8 mouse cellular contexts compared by ENCODE assay signal in genomic region chr5:100636794-100637544, GRCm38 (mm10). TPM values are rescaled to one million over a fixed set of nuclear protein-coding genes. Genes with fewer than 3 reads are reported as not detected.
DNase-seq lines count a peak whose midpoint lies in the region; ATAC-seq and TF ChIP-seq lines count a peak whose summit lies in the region.

No protein-coding gene starts in this region.

- 0 out of 2 replicates have a peak overlapping the region, but pooled peaks have one; percentile 25 for H3K9ac ChIP-seq in liver, adult 2 months (ENCODE audit: low read depth, low read length)

- no peaks in the 10 kb centered on the region; the same call in 1 of the 2 replicates for H3K4me1 ChIP-seq in liver, adult 2 months (ENCODE audit: control insufficient read depth, insufficient read depth, low read length)

- peak overlapping the region; percentile 15 for H3K4me2 ChIP-seq in myocyte (ENCODE audit: low read depth)

- 66% methylated on average over 8 of the region's 8 CpGs for WGBS in liver, adult 2 months

- TF ChIP-seq CTCF in liver, adult 2 months (IDR thresholded peaks at IDR 0.05; ENCODE audit: low read depth, low read length) = no peak

- H3K27ac ChIP-seq in liver, adult 2 months (replicated peaks; ENCODE audit: insufficient read depth, low read depth, low read length) = peak overlapping the region; percentile 86

- H3ac ChIP-seq in myocyte (ENCODE audit: control insufficient read depth, insufficient read length) = no peak overlapping the region

- no peaks in the 10 kb centered on the region for H3K79me2 ChIP-seq in liver, adult 2 months (ENCODE audit: control insufficient read depth, insufficient read depth, low read length)
- no peaks in the 10 kb centered on the region for H3K79me2 ChIP-seq in myocyte (ENCODE audit: control insufficient read depth, insufficient read depth)

- TF ChIP-seq POLR2A in liver, adult 2 months (IDR thresholded peaks at IDR 0.05; ENCODE audit: extremely low read depth, insufficient read depth, low read length) = no peak
- TF ChIP-seq POLR2A in myocyte (IDR thresholded peaks at IDR 0.05; ENCODE audit: insufficient read length, low read depth) = no peak

- no peak overlapping the region for H3K4me3 ChIP-seq in liver, adult 2 months (ENCODE audit: insufficient read depth, low read depth, low read length)
- H3K4me3 ChIP-seq in myocyte = no peak overlapping the region

- no peaks in the 10 kb centered on the region for H3K27me3 ChIP-seq in liver, adult 2 months (ENCODE audit: control insufficient read depth, insufficient read depth, low read length)
- H3K27me3 ChIP-seq in myocyte (ENCODE audit: control insufficient read depth, insufficient read depth, insufficient read length) = no peaks in the 10 kb centered on the region

- DNase-seq in liver, adult 2 months (ENCODE audit: extremely low read depth, low read depth, low spot score) = peak; percentile 37
- DNase-seq in liver = no peak
- peak; percentile 39 for DNase-seq in kidney, postnatal 10 days
- DNase-seq in layer of hippocampus, adult 18-20 months (ENCODE audit: low spot score in 2 of 2) = no peak
- no peak for DNase-seq in retina, postnatal 1 day
- no peak for DNase-seq in urinary bladder, adult 2 months (ENCODE audit: low spot score)

- peak; percentile 47 for ATAC-seq in erythroid progenitor cell, adult 5-6 weeks (replicated peaks; ENCODE audit: low FRiP score, poor library complexity, severe bottlenecking)

- H3K36me3 ChIP-seq in liver, adult 2 months (ENCODE audit: control insufficient read depth, insufficient read depth, low read length) = no peaks in the 10 kb centered on the region
- no peaks in the 10 kb centered on the region for H3K36me3 ChIP-seq in myocyte (ENCODE audit: control insufficient read depth, insufficient read depth)

TF ChIP-seq in myocyte, 11 proteins besides CTCF, POLR2A, EP300 and RAD21:
- TF ChIP-seq MYOG (IDR thresholded peaks at IDR 0.05; ENCODE audit: control insufficient read depth in 1 of 3, insufficient read depth in 1 of 3, insufficient read length in 2 of 3, low read depth in 2 of 3) (no peak), REST (IDR thresholded peaks at IDR 0.05; ENCODE audit: insufficient read depth, insufficient read length) (no peak), USF1 (IDR thresholded peaks at IDR 0.05; ENCODE audit: low read depth) (no peak), MYOD1 (IDR thresholded peaks at IDR 0.05; ENCODE audit: control insufficient read depth in 1 of 3, insufficient read length in 2 of 3, low read depth in 2 of 3) (no peak), POLR2AphosphoS2 (IDR thresholded peaks at IDR 0.05; ENCODE audit: insufficient read length, low read depth) (no peak), CEBPB (IDR thresholded peaks at IDR 0.05; ENCODE audit: insufficient read depth, poor library complexity, severe bottlenecking) (no peak), E2F4 (IDR thresholded peaks at IDR 0.05; ENCODE audit: insufficient read depth) (no peak), MAX (IDR thresholded peaks at IDR 0.05; ENCODE audit: low read depth) (no peak), TCF3 (IDR thresholded peaks at IDR 0.05; ENCODE audit: insufficient read length, low read depth) (no peak), TCF12 (IDR thresholded peaks at IDR 0.05; ENCODE audit: insufficient read depth, poor library complexity, severe bottlenecking) (no peak)

RNA-seq across cellular contexts. Expression of gene Coq2, which starts 38.0 kb away (rescaled TPM):
- total RNA-seq in liver, adult 2 months (2014; rRNA removed) = 49.7 and 53.1 TPM in 2 replicates
- polyA plus RNA-seq in liver, adult 2 months (2012; rRNA removed) = 48.2 and 57.7 TPM in 2 replicates
- 3.8 and 7.6 TPM in 2 replicates for total RNA-seq in erythroid progenitor cell, adult 5-6 weeks (2015; ENCODE audit: low replicate concordance)
- total RNA-seq in erythroid progenitor cell, adult 5-6 weeks (2017; ENCODE audit: low replicate concordance) = 4.2 and 6.0 TPM in 2 replicates
- polyA plus RNA-seq in myocyte (2012; fragmentation: generic; extraction: Trizol) = 35.8 TPM
- 10 to 100 TPM; 80.6 to 84.9 TPM for total RNA-seq in layer of hippocampus, adult 18-20 months (2021)
- 80.3 and 96.3 TPM in 2 replicates for polyA plus RNA-seq in urinary bladder, adult 2 months (2012; rRNA removed)

Comparison
In these comparisons a context has a peak if more than half of its experiments do, and no peak if none do; other contexts are left out.
1. DNase-seq: peak in liver, adult 2 months (single experiment) and kidney, postnatal 10 days (single experiment); none in liver (single experiment), layer of hippocampus, adult 18-20 months (0 of 2), retina, postnatal 1 day (single experiment) and urinary bladder, adult 2 months (single experiment).